Mouse (Mus musculus) heart, embryonic 15.5 days (tissue): ENCODE measurements at regions not wholly inside any gene's neighbourhood (a gene's known extent, or its start where the extent isn't known, plus 50 kb on each side); places are given as distances from the start of the nearest gene placed in this dataset.
A peak's percentile ranks its signal among the peaks of the same experiment; 100 is the strongest.

Experiments
- ATAC-seq: fragments of 200-750 bp; cut with Nextera tagmentation; replicated peaks from 2 replicates; pipeline ENCODE4 v1.8.0; 2017; ENCODE audit warnings: low read depth, moderate TSS enrichment; ENCODE audit not compliant: insufficient number of reproducible peaks, insufficient read depth, low FRiP score
- H3K27ac ChIP-seq: fragments of 300-500 bp; sonication (generic); 2 replicates; pipeline ENCODE4 v1.5.1; 2015; ENCODE audit warnings: mild to moderate bottlenecking, inconsistent platforms
- H3K27me3 ChIP-seq: fragments of 300-500 bp; sonication (generic); 2 replicates; pipeline ENCODE4 v1.6.1; 2015; ENCODE audit warnings: inconsistent platforms
- H3K36me3 ChIP-seq: fragments of 300-500 bp; sonication (generic); 2 replicates; pipeline ENCODE4 v1.6.1; 2015; ENCODE audit warnings: mild to moderate bottlenecking, inconsistent platforms
- H3K4me1 ChIP-seq: fragments of 300-500 bp; sonication (generic); replicated peaks from 2 replicates; pipeline ENCODE4 v1.6.1; 2015; ENCODE audit warnings: inconsistent platforms
- H3K4me2 ChIP-seq: fragments of 300-500 bp; sonication (generic); 2 replicates; pipeline ENCODE4 v1.6.1; 2015; ENCODE audit warnings: inconsistent platforms, mild to moderate bottlenecking, moderate library complexity
- H3K4me3 ChIP-seq: fragments of 300-500 bp; sonication (generic); 2 replicates; pipeline ENCODE4 v1.5.1; 2015; ENCODE audit warnings: mild to moderate bottlenecking, inconsistent platforms
- H3K9ac ChIP-seq: fragments of 300-500 bp; sonication (generic); 2 replicates; pipeline ENCODE4 v1.6.1; 2015; ENCODE audit warnings: mild to moderate bottlenecking, inconsistent platforms
- H3K9me3 ChIP-seq: fragments of 300-500 bp; sonication (generic); replicated peaks from 2 replicates; pipeline ENCODE4 v1.6.1; 2016; ENCODE audit warnings: inconsistent platforms
- WGBS: fragments of 180-500 bp; shearing (Covaris S2); methylation state at CpG from one replicate; pipeline ENCODE4 v1.1.7; 2015; ENCODE audit warnings: mixed read lengths; 5-methylcytosine and 5-hydroxymethylcytosine counted together

DNA sequence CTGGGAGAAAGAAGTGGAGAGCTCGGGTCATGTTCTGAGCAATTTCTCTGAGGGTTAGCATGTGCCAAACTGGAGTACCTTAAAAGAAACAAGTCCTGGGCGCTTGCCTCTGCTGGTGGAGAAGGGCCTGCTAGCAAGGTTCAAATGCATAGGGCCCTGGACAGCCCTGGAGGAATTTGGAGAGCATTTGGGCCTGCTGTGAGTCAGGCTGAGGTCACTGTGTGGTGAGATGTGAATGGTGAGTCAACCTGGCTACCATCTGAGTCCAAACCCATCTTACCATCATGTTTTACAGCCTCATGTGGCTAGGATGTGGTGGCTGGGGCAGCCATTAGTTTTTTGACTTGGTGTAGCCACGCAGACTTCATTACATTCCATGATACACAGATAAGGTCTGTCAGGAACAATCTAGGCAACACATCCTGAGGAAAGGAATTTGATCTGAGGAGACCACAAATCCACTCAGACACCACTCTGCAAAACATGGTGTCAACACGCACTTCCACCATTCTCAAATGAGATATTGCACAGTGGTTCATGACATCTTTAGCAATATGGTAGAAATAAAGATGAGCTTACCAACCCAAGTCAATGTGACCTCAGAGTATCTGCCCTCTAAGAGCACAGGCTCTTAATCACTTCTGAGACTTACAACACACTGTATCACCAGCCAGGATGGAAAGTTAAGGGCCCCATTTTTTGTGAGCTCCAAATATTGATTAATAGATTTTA, 83.1 kb downstream of the Thbs2 start:
- H3K4me3 ChIP-seq: no peak overlapping the region
- H3K36me3 ChIP-seq: no peaks in the 10 kb centered on the region
- H3K27ac ChIP-seq: no peak overlapping the region
- H3K9ac ChIP-seq: no peak overlapping the region
- ATAC-seq: no peak
- H3K27me3 ChIP-seq: no peaks in the 10 kb centered on the region
- H3K9me3 ChIP-seq: no peaks in the 10 kb centered on the region
- no peak overlapping the region for H3K4me2 ChIP-seq
- WGBS: 59% methylated on average over 4 of the region's 4 CpGs
- H3K4me1 ChIP-seq: no peaks in the 10 kb centered on the region

DNA sequence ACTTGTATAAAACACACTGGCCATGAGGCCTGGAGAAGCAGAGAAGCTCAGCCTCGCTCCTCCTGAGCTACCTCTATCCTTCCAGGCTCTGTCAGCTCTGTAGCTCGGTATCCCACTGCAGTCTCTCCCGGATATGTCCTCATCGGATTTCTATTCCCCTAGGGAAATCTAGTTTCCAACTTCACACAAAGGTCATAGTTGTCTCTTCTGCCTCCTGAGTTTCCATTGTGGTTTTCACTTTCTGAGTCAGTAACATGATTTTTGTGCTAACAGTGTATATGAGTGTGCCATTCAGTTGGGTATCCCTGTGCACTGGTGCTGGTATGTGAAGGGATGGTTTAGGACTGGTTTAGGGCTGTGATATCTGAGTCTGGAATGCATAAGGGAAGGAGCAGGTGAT, 85.2 kb downstream of the Thbs2 start:
- no peak overlapping the region for H3K4me2 ChIP-seq
- H3K4me1 ChIP-seq: no peaks in the 10 kb centered on the region
- no peaks in the 10 kb centered on the region for H3K27me3 ChIP-seq
- H3K9ac ChIP-seq: no peak overlapping the region
- no peak overlapping the region for H3K27ac ChIP-seq
- 69% methylated on average over 4 of the region's 4 CpGs for WGBS
- no peak overlapping the region for H3K4me3 ChIP-seq
- H3K36me3 ChIP-seq: no peaks in the 10 kb centered on the region
- H3K9me3 ChIP-seq: no peaks in the 10 kb centered on the region
- ATAC-seq: no peak

DNA sequence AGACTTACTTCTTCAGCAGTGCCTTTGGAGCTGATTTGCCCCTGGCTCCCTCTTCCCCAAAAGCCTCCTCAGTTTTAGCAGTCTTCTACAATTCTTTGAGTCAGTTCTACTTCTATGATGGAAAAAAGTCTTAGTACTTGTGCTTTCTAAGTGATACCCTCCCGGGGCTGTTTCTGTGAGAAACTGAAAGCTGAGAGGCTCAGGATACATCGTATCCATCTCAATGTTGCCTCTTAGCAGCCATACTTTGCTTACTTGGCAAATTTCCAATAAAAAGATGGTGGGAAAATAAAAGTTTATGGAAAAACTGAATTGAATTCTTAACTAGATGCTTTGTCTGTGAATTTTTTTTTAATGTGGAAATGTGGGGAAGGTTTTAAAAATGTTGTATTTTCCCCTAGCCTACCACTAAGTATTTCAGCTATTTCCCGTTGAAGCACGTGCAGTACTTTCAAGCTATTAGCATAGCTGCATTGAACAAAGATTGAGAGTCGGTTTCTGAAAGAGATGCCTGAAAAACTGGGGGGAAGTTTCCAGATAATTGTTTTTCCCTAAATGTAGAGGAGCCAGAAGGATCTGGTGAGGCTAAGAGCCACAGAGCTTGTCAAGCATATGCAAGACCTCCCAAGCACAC, 87.6 kb downstream of the Thbs2 start:
- Histone ChIP-seq H3K27ac (no peak overlapping the region), H3K4me2 (no peak overlapping the region), H3K4me3 (no peak overlapping the region), H3K9ac (no peak overlapping the region), H3K27me3 (no peaks in the 10 kb centered on the region), H3K4me1 (no peaks in the 10 kb centered on the region), H3K36me3 (no peaks in the 10 kb centered on the region), H3K9me3 (no peaks in the 10 kb centered on the region)
- ATAC-seq: no peak
- WGBS: 63% methylated on average over 5 of the region's 5 CpGs

DNA sequence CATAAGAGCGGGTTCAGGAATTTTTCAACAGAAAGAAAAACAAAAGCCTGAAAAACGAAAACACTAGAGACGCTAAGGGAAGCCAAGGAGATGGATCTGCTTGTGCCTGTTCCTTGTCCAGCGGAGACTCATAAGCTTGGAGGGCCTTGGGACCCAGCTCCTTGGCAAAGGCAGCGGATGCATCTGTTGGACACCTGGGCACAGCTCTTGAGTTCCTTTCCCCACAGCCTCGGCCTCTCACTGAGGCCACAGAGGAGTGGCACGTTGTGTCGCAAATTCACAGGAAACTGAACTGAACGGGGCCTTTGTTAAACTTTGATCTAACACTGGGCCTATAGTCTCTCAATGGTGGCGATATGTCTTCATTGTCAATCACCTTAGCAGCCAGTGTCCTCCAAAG, 94.4 kb downstream of the Thbs2 start:
- no peak for ATAC-seq
- H3K36me3 ChIP-seq: no peaks in the 10 kb centered on the region
- H3K9ac ChIP-seq: no peak overlapping the region
- no peaks in the 10 kb centered on the region for H3K27me3 ChIP-seq
- H3K4me2 ChIP-seq: no peak overlapping the region
- H3K4me1 ChIP-seq: no peaks in the 10 kb centered on the region
- 76% methylated on average over 10 of the region's 10 CpGs for WGBS
- no peaks in the 10 kb centered on the region for H3K9me3 ChIP-seq
- no peak overlapping the region for H3K4me3 ChIP-seq
- no peak overlapping the region for H3K27ac ChIP-seq

DNA sequence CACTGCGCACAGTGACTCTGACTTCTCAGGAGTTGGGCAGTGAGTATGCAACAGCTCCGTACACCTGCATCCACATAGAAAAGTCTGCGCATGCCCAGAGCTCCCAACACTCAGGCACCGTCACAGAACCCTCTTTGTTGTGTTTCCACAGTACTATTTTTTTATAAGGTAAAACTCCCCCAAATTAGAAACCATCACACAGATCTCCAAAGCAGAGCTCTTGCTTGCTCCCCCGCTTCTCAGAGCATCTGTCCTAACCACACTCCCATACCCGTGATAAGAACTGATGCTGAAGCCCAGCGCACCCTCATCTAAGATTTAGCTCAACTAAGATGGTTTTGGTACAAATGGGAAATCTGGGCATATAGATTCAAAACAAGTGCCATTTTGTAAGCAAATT, 97.6 kb downstream of the Thbs2 start:
- WGBS: 78% methylated on average over 7 of the region's 7 CpGs
- H3K4me2 ChIP-seq: no peak overlapping the region
- H3K27ac ChIP-seq: no peak overlapping the region
- H3K4me1 ChIP-seq: no peaks in the 10 kb centered on the region
- H3K27me3 ChIP-seq: no peaks in the 10 kb centered on the region
- H3K9ac ChIP-seq: no peak overlapping the region
- no peak overlapping the region for H3K4me3 ChIP-seq
- H3K36me3 ChIP-seq: no peaks in the 10 kb centered on the region
- no peak for ATAC-seq
- no peaks in the 10 kb centered on the region for H3K9me3 ChIP-seq

DNA sequence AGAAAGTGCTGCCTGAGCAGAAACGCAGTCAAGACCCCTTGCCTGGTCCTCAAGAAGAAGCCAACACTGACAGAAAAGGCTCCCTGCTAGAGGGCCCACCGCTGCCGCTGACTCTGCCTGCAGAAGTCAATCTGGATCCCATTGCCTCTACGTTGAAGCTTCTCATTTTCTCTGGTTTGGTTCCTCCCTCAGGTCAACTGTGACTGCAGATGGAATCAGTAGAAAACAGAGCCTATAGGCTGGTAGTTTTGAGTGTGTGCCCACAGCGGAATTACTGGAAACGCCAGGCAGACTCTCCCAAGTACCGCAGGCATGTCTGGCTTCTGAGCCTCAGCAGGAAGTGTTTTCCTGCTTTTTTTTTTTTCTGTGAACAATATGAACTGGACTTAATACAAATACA, 98.5 kb downstream of the Thbs2 start:
- H3K27ac ChIP-seq: peak overlapping the region; percentile 51
- no peak for ATAC-seq
- WGBS: 61% methylated on average over 7 of the region's 7 CpGs

DNA sequence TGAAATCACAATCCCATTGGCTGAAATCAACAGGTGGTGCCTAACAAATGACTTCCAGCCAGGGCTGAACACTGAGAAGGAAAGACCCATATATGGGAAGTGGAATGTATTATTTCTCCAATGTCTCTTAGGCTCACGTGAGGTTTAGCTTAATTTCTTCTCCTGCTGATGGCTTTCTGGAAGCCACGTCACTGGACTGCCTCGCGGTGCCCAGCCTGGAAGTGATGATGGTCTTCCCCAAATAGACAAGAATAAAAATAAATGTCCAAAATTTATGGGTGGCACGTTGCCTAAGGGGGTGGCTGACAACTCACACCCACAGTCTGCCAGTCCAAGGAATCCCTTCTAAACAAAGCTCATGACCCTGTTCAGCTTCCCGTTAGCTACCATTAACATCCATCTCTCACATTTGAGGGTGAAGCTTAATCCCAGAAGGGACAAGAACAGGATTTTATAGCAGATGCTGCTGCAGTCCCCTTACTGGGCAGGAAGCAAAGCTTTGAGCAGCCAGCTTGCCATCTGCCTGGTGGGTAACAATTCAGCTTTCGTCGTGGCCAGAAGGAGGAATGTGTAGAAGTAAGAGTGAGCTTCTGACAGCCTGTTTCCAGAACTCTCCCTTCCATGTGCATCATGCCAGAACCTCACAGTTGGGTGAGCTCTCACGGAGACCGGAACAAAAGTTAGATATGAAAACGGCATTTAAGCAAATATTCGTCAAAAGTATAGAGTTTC, 105.8 kb downstream of the Thbs2 start:
- Histone ChIP-seq H3K27me3 (no peaks in the 10 kb centered on the region), H3K36me3 (no peaks in the 10 kb centered on the region), H3K4me3 (no peak overlapping the region), H3K27ac (no peak overlapping the region), H3K9ac (no peak overlapping the region), H3K4me1 (no peaks in the 10 kb centered on the region), H3K9me3 (no peaks in the 10 kb centered on the region), H3K4me2 (no peak overlapping the region)
- no peak for ATAC-seq
- 78% methylated on average over 12 of the region's 12 CpGs for WGBS

More for the DNA sequence above, 98.5 kb downstream of the Thbs2 start:
- no peaks in the 10 kb centered on the region for H3K27me3 ChIP-seq
- H3K4me2 ChIP-seq: no peak overlapping the region
- no peak overlapping the region for H3K4me3 ChIP-seq
- H3K9ac ChIP-seq: no peak overlapping the region
- no peaks in the 10 kb centered on the region for H3K4me1 ChIP-seq
- no peaks in the 10 kb centered on the region for H3K9me3 ChIP-seq
- H3K36me3 ChIP-seq: no peaks in the 10 kb centered on the region

DNA sequence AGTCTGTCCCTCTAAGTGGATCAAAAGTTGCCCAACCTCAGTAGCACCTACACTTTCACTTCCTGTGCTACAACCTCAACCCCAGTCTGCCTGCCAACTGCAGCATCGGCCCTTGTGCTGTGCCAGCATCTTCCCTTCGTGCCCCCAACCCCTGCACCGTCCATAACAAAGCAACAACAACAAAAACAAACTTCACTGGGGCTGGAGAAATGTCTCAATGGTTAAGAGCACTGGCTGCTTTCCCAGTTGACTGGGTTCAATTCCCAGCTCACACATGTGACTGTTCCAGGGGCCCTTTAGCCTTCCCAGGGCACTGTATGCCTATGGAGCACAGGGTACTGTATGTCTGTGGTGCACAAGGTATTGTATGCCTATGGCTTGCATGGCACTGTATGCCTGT, 114.4 kb downstream of the Thbs2 start:
- Histone ChIP-seq H3K27ac (no peak overlapping the region), H3K4me2 (no peak overlapping the region), H3K4me3 (no peak overlapping the region), H3K4me1 (no peaks in the 10 kb centered on the region), H3K36me3 (no peaks in the 10 kb centered on the region), H3K9ac (no peak overlapping the region), H3K27me3 (no peaks in the 10 kb centered on the region), H3K9me3 (no peaks in the 10 kb centered on the region)
- ATAC-seq: no peak
- WGBS: 80% methylated on average over 3 of the region's 3 CpGs

DNA sequence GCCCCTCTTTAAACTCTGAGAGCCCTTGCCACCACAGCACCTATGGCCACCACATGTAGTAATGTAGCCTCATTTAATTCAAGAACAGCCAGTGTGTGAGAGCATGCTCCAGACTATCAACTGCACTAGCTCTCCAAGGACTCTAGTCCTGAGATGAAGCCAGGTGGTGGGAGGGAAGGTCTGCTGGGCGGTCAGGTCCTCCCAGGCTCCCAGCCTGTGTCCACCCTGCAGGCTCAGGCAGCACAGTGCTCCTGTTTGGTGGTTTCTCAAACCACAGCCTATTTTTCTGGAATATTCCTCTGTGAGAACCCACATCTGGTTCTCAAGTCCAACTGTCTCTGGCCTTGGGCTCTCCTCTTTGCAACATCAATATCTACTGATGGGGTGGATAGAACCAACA, 115.3 kb downstream of the Thbs2 start:
- Histone ChIP-seq H3K9ac (no peak overlapping the region), H3K4me3 (no peak overlapping the region), H3K27ac (no peak overlapping the region), H3K4me1 (no peaks in the 10 kb centered on the region), H3K36me3 (no peaks in the 10 kb centered on the region), H3K9me3 (no peaks in the 10 kb centered on the region), H3K4me2 (no peak overlapping the region), H3K27me3 (no peaks in the 10 kb centered on the region)
- no peak for ATAC-seq
- 50% methylated on average over 1 of the region's 1 CpGs for WGBS

DNA sequence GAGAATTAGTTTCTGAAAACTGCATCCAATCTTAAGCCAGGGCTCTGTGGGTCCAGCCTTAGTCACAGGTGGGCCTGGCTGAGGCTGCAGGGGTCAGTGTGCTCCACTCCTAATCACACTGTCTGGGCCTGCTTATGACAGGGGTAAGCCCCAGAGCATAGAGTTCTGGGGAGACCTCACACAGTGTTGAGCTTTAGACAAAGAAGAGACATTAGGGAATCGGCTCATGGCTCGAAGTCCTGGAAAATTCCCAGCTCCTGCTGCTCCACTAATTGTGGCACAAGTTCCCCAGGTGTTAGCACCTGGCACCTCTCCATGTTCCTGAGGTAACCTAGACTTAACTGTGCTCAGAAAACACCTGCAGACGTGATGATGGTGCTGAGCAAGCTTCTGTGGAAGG, 115.8 kb downstream of the Thbs2 start:
- 57% methylated on average over 3 of the region's 3 CpGs for WGBS
- H3K27ac ChIP-seq: no peak overlapping the region
- ATAC-seq: no peak
- H3K4me3 ChIP-seq: no peak overlapping the region
- H3K9ac ChIP-seq: no peak overlapping the region
- no peaks in the 10 kb centered on the region for H3K27me3 ChIP-seq
- no peak overlapping the region for H3K4me2 ChIP-seq
- H3K4me1 ChIP-seq: no peaks in the 10 kb centered on the region
- H3K36me3 ChIP-seq: no peaks in the 10 kb centered on the region
- H3K9me3 ChIP-seq: no peaks in the 10 kb centered on the region

DNA sequence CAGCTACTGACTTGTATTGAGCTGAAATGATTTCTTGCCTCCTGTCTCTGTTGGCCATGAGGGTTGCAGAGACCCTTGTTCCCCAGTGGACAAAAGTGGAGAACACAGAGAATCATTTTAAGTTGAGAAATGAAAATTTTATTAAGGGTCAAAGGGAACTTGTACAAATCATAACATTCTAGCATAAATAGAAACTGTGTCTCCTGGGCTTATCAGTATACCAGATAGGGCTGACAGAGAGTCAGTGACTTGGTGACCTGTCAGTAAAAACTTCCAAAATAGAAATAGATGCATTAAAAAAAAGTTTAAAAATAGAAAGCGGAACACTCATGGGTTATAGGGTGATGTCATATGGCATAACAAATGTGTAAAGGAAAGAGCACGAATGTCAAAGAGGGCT, 117.9 kb downstream of the Thbs2 start:
- no peak overlapping the region for H3K4me2 ChIP-seq
- no peaks in the 10 kb centered on the region for H3K36me3 ChIP-seq
- H3K9me3 ChIP-seq: no peaks in the 10 kb centered on the region
- no peak overlapping the region for H3K9ac ChIP-seq
- H3K27ac ChIP-seq: no peak overlapping the region
- H3K4me3 ChIP-seq: no peak overlapping the region
- H3K27me3 ChIP-seq: no peaks in the 10 kb centered on the region
- no peaks in the 10 kb centered on the region for H3K4me1 ChIP-seq
- no peak for ATAC-seq
- WGBS: 44% methylated on average over 2 of the region's 2 CpGs

DNA sequence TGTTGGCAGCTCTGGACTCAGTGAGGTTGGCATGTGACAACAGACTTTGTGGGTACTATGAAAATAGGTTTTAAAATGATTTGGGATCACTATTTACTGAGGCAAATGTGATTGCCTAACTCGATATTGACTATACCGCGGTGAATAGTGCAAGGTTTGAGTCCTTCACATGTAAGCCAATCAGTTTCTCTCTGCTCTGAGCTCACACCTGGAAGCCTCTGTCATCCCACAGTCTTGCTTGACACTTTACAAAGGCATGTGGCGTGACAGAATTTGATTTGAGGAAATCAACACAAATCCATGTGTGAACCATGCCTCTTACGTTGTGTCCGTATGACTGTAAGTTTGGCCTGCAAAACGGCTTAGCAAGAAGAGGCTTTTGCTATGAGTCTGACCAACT, 122.9 kb downstream of the Thbs2 start:
- no peaks in the 10 kb centered on the region for H3K27me3 ChIP-seq
- H3K4me1 ChIP-seq: no peaks in the 10 kb centered on the region
- no peaks in the 10 kb centered on the region for H3K9me3 ChIP-seq
- WGBS: 82% methylated on average over 7 of the region's 7 CpGs
- no peak overlapping the region for H3K9ac ChIP-seq
- H3K4me3 ChIP-seq: no peak overlapping the region
- H3K27ac ChIP-seq: no peak overlapping the region
- no peak overlapping the region for H3K4me2 ChIP-seq
- ATAC-seq: no peak
- no peaks in the 10 kb centered on the region for H3K36me3 ChIP-seq
